Mouse (Mus musculus) frontal cortex, adult 2 months (tissue): ENCODE data around the gene Cnst. TPM values are rescaled to one million over a fixed set of nuclear protein-coding genes. Genes with fewer than 3 reads are reported as not detected.

Experiments
- DNase-seq, 2 experiments: peaks; one replicate each; pipeline ENCODE4 v3.0.0; 2022; ENCODE audit warnings: low spot score in 1 of 2; ENCODE audit errors: extremely low spot score in 1 of 2
- polyA plus RNA-seq: library from polyadenylated mRNA; depleted of rRNA; stranded (reverse); fragments of >200 nt; gene quantifications from 2 replicates; pipeline ENCODE4 v1.2.3, GENCODE M21; 2012

Cnst gene
- polyA plus RNA-seq, 1 experiment, result 26.5 TPM

DNA sequence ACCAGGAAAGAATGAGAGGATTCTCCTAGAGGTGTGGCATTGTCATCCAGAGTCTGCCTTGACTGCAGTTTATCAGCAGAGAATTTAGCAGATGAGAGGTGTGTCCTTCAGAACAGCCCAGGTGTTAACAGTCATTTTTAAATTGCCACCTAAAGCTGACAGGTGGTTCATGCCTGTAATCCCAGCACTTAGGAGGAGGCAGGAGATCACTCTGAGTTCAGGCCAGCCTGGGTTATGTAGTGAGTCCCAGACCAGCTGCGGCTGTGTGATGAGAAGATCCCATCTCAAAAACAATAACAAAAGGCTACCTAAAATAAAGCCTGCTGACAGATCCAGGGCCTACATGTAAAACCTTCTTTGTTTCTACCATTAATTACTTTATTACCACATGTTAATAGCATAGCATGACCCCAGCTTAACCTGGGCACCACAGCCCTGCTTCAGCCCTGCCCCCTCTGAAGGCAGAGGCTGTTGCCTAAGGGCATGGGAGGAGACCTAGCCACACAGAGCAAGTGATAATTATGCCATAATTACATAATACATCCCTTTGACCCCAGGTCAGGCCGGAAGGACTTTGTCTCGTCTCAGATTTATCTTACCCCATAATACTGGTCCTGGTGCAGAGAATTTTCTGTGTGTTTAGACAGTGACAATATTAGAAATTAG lies 40.4 kb downstream of the Cnst start:
- DNase-seq, result no peak

DNA sequence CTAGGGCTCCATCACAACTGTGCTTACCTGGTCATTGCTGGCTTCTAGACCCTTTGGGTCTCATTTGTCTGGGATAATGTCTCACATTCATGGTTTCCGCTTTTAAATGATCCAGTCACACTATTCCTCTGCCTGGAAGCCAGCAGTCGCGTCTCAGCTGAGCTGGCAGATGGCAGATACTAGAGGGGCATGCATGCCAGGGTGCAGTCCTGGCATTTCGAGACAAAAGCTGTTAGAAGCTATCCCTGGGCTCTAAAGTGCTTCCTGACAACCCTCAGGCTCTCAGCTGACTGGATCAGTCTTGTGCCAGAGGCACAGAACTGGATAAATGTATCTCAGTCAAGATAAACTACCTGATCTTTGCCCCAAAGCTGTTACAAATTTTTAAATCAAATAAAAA lies 42.1 kb downstream of the Cnst start:
- DNase-seq, result peak in 1 of 2 experiments; percentile 45

DNA sequence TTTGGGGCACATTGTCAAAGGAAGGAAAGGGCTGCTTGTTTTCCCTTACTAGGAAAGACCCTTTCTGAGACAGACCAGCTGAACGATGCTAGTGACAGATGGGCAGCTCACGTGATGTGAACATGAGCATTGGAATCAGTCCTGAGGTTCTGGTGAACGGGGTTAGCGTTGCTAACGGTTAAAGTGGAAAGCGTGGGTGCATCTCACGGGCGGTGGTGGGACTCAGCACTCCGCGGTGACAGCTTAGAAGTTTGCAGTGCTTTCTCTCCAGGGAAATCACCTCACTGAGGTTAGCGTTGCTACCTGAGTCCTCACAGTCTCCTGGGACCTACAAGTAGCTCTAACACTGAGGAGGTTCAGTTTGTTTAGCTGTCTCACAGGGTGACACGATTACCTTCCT lies 45.5 kb downstream of the Cnst start:
- peak; percentile 33 to 65 for DNase-seq

DNA sequence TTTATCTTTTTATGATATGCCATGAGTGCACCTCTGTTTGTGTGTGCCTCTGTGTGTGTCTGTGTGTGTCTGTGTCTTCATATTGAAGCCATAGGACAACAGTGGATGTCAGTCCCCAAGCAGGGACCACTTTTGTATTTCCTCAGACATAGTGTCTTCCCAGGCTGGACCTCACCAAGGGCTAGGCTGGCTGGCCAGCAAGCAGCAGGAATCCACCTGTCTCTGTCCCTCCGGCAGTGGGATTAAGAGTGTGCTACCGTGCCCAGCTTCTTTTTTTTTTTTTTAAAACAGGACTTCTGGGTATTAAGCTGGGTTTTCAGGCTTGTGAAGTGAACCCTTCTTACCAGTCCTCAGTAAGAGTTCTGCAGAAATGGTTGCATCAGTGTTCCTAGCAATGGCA lies 46.0 kb downstream of the Cnst start:
- no peak for DNase-seq

DNA sequence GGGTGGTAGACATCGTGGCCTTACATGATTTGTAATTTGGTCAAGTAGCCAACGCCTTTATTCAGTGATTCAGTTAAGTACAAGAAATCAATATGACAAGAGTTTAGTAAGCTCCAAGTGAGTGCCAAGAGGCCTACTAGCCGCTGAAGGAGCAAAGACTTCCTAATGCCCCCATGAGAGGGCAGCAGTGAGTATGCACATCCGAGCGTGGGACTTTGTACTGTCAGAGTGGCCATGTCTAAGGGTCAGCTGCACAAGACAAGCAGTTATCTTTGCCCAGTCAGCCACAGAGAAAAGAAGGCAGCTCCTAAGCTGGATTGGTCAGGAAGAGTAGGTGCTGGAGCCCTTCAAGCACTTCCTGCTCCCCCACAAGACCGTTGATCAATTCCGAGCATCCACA lies 46.8 kb downstream of the Cnst start:
- no peak for DNase-seq

- DNase-seq, result no peak
Measured at GRCm38 (mm10) chr1:179598386-179598785, 52.2 kb downstream of the Cnst start.

GRCm38 (mm10) chr1:179604526-179604925 lies 58.4 kb downstream of the Cnst start:
- no peak for DNase-seq

DNA sequence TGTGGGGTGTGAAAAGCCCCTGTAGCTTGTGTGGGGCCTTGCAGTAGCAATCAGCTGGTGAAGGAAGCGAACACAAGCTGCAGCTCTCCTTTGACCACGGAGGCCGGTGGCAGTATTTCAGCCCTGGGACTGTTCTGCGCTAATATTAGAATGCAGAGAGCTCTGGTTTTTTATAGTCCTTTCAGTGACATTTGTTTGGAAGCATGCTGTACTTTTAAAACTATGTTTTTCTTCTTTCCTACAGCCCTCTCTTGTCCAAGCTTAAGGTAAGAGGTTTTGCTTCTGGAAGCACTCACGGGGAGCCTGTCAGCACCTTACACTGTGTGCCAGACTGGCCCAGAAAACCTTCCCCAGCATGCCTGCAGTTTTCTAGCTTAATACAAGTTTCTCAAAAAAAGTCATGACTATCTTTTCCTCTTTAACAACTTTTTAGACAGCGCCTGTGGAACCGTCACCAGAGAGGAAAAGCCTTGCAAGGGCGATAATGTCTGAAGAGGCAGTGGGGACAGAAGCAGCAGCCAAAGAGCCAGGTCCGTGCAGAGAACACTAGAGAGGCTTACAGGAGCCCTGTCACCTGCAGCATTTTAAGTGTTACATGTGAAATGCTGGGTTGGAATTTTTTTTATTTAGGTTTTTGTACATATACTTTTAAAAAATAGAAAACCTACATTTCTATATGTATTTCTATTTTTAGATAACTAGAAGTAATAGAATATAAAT lies 60.0 kb downstream of the Cnst start:
- DNase-seq, result no peak

GRCm38 (mm10) chr1:179608521-179608920 lies 62.4 kb downstream of the Cnst start:
- DNase-seq, result no peak

DNA sequence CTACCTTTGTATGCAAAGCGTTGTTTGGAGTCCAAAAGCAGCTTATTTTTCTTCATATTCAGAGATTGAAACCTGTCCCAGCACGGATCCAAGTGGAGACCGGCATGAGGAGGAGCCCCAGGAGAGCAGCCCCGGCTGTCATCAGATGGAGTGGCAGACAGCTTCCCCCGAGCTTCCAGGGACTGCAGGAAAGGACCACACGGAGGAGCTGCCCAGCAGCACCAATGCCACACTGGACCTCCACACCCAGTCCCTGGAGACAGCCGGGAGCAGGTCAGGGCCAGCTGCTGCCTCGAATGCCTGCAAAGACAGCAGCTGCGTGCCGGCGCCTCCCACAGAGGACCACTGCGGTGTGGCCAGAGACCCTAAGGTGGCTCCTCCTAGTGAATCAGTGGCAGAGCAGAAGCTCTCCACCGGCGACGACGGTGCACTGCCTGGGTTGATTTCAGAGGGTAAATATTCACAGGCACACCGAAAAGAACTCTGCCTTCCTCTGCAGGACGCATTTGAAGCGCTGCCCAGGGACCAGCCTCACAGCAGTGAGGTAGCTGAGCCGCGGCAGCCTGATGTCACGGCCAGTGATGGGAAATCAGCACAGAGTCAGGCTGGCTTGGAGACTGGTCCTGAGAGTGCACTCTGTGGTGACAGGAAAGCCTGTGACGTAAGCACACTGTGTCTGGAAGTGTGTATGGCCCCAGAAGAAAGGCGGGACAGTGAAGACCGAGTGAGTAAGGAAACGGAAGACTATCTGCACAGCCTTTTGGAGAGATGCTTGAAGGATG lies 63.7 kb downstream of the Cnst start:
- DNase-seq, result no peak

GRCm38 (mm10) chr1:179611182-179611581 lies 65.0 kb downstream of the Cnst start:
- no peak for DNase-seq

DNA sequence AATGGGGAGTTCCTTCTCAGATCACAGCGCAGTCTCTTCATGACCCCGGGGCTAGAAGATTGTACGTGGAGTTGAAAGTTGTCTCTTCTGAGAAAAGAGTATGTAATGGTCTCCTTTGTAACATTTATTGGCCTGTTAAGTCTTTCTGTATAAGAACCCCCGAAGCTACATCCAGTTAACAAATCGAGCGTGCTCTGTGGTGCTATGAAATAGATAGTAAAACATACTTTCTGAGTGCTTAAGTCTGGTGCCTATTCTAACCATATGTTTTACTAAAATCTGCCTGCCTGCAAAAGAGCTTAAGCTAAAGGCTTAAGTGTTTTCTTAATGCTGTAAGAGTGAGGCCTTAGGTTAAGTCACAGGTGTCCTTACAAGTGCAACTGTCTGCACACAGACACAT lies 66.2 kb downstream of the Cnst start:
- no peak for DNase-seq

- no peak for DNase-seq
Measured at GRCm38 (mm10) chr1:179612986-179613505, 66.9 kb downstream of the Cnst start.

DNA sequence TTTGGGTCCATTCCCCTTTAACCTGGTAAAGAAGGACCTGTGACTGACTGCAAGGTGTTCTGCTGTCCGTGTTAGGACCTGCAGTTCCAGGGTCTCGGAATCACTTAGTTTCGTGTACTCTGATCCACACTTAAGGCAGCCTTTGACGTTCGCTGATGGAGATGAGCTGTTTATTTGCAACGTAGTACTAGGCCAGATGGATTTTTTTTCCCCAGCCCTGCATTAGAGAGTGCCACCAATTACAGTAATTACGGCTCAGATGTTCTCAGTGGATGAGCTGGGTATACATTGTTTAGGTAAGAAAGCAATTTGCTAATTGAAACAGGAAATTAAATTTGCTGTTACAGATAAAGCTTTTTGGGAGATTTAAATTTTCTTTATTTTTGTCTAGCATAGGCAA lies 71.3 kb downstream of the Cnst start:
- no peak for DNase-seq

GRCm38 (mm10) chr1:179622665-179623064 lies 76.5 kb downstream of the Cnst start:
- no peak for DNase-seq

DNA sequence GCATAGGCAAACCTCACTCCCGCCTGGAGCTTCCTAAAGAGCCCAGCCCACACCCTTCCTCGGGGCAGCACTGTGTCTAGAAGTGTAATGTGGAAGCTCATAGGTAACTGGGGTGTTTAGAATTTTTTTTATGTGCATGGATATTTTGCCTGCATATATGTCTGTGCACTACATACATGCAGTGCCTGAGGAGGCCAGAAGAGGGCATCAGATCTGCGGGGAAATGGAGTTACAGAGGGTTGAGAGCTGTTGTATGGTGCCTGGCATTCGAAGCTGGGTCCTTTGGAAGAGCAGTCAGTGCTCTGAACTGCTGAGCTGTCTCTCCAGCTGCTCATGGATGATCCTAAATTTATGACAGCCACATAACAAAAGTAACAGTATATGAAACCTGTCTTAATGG lies 77.5 kb downstream of the Cnst start:
- DNase-seq, result peak in 1 of 2 experiments; percentile 41

GRCm38 (mm10) chr1:179624354-179624753 lies 78.2 kb downstream of the Cnst start:
- peak in 1 of 2 experiments; percentile 72 for DNase-seq

DNA sequence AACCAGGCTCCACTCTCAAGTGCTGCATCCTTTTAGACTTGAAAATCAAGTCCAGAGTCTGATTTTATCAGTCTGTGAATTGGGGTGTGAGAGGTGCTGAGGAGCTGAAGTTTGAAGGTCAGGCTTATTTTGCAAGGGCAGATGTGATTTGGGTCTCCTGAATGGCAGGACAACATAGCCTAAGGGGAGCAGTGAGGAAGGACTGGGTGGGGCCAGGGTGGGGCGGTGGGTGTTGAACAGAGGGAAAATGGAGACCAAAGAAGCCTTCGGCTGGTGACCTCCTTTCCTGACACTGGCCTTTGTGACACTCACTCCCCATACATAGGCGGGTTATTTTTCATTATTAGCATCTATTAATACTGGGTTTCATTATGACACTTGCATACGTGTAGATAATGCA lies 81.7 kb downstream of the Cnst start:
- DNase-seq, result no peak

DNA sequence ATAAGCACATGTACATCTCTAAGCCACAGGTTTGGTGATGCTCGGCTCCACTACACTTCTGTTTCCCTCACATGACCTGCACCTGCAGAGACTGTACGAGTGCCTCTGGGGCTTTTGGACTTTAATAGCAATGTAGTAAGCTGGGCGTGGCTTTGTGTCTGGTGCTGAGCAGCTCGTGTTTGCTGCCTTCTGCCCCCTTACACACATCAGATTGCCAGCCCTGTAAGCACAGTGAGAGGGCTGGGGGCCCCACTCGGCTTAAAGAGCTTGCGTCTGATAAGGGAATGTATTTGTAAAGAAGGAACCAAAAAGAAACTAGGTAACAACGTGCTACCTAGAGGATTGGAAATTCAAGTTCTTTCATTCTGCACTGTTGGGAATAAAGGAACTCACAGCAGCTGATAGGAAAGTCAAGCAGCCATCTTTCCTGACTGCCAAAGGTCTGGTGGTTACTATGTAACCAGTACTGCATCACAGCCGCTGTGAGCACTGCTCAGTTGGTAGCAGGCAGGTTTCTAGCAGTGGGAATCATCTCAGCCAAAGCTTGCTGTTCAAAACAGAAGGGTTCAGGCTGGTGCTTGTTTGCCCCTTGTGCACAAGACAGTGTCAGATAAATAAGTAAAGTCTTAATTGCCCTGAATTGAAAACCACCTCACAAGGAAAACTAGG lies 82.4 kb downstream of the Cnst start:
- no peak for DNase-seq

DNA sequence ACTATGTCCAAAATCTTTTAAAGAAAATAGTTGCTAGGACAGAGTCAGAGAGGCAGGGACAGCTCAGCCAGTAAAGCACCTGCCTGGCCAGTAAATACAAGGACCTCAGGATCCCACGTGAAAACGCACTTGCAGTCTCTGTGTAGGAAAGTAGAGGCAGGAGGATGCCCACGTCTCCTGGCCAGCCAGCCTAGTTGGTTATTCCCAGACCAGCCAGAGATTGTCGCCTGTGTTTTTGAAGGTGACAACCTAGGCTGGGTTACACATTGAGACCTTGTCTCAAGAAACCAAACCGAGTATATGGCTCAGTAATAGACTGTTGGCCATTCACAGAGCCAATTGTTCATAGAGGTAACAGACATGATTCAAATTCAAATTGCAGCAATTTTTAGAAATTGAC lies 83.1 kb downstream of the Cnst start:
- DNase-seq, result no peak
